ENCODE assay signal across 32 mouse cellular contexts in genomic region chr17:44706531-44706930, GRCm38 (mm10).
DNase-seq lines count a peak whose midpoint lies in the region; ATAC-seq and TF ChIP-seq lines count a peak whose summit lies in the region.
"Had no signal": no experiment of that assay in that cellular context is flagged by ENCODE, and none has a peak within 500 bp of the region (broad histone marks: within the 10 kb centered on the region; RNA-seq: fewer than 3 reads in every experiment).

No protein-coding gene starts in this region.

- H3K4me3 ChIP-seq in kidney, adult 2 months (ENCODE audit: insufficient read depth, low read depth, low read length): no peak overlapping the region
- no peak overlapping the region for H3K4me3 ChIP-seq in lung, postnatal 0 days (ENCODE audit: low read depth, low read length)
- H3K4me3 ChIP-seq in MEL (ENCODE audit: control insufficient read depth in 1 of 2, insufficient read depth in 1 of 2, low read depth in 2 of 2, low read length in 2 of 2): no peak overlapping the region
- H3K4me3 ChIP-seq: heart, adult 2 months; heart, embryonic 13.5 days; hindbrain, embryonic 12.5 days; intestine, embryonic 15.5 days; kidney, embryonic 15.5 days; limb, embryonic 10.5 days; limb, embryonic 15.5 days; liver, embryonic 13.5 days; midbrain, embryonic 10.5 days; midbrain, embryonic 15.5 days; neural tube, embryonic 12.5 days had no signal

- H3K36me3 ChIP-seq in kidney, adult 2 months (ENCODE audit: control insufficient read depth, insufficient read depth, low read length): no peaks in the 10 kb centered on the region
- H3K36me3 ChIP-seq in lung, postnatal 0 days (ENCODE audit: insufficient read depth, low read length): no peaks in the 10 kb centered on the region
- no peaks in the 10 kb centered on the region for H3K36me3 ChIP-seq in MEL (ENCODE audit: control insufficient read depth in 1 of 2, insufficient read depth in 2 of 2, low read length in 2 of 2)
- H3K36me3 ChIP-seq: heart, embryonic 13.5 days; hindbrain, embryonic 12.5 days; intestine, embryonic 15.5 days; kidney, embryonic 15.5 days; limb, embryonic 10.5 days; limb, embryonic 15.5 days; liver, embryonic 13.5 days; midbrain, embryonic 10.5 days; midbrain, embryonic 15.5 days; neural tube, embryonic 12.5 days had no signal

- no peaks in the 10 kb centered on the region for H3K9me3 ChIP-seq in lung, postnatal 0 days (ENCODE audit: low read length)
- H3K9me3 ChIP-seq in MEL (replicated peaks; ENCODE audit: insufficient read depth, low read length): no peaks in the 10 kb centered on the region
- H3K9me3 ChIP-seq: heart, embryonic 13.5 days; hindbrain, embryonic 12.5 days; intestine, embryonic 15.5 days; kidney, embryonic 15.5 days; limb, embryonic 10.5 days; limb, embryonic 15.5 days; liver, embryonic 13.5 days; midbrain, embryonic 10.5 days; midbrain, embryonic 15.5 days; neural tube, embryonic 12.5 days had no signal

- no peaks in the 10 kb centered on the region for H3K27me3 ChIP-seq in kidney, adult 2 months (replicated peaks; ENCODE audit: control insufficient read depth, insufficient read depth, low read length)
- H3K27me3 ChIP-seq in lung, postnatal 0 days (replicated peaks; ENCODE audit: insufficient read depth, low read length): no peaks in the 10 kb centered on the region
- H3K27me3 ChIP-seq in MEL (ENCODE audit: control insufficient read depth in 1 of 2, insufficient read depth in 2 of 2, low read length in 2 of 2): 0 out of 4 replicates have a peak, but pooled peaks cover 0 to under 1% of the 10 kb centered on the region in 2 experiments
- H3K27me3 ChIP-seq: heart, embryonic 13.5 days; hindbrain, embryonic 12.5 days; intestine, embryonic 15.5 days; kidney, embryonic 15.5 days; limb, embryonic 15.5 days; liver, embryonic 13.5 days; midbrain, embryonic 15.5 days; neural tube, embryonic 12.5 days had no signal

- no peak for TF ChIP-seq CTCF in kidney, adult 2 months (conservative IDR thresholded peaks at IDR 0.05; ENCODE audit: insufficient read depth, insufficient read length, low read depth, low read length)
- TF ChIP-seq CTCF in lung, postnatal 0 days (IDR thresholded peaks at IDR 0.05): no peak
- no peak for TF ChIP-seq CTCF in MEL (IDR thresholded peaks at IDR 0.05 in 2 of 3, conservative IDR thresholded peaks at IDR 0.05 in 1 of 3; ENCODE audit: control insufficient read depth in 1 of 3, insufficient read depth in 1 of 3, low read depth in 2 of 3, low read length in 3 of 3, poor library complexity in 1 of 3, severe bottlenecking in 1 of 3)

- H3K4me1 ChIP-seq in kidney, adult 2 months (ENCODE audit: control insufficient read depth, insufficient read depth, low read length): no peaks in the 10 kb centered on the region
- peaks cover 18% of the 10 kb centered on the region for H3K4me1 ChIP-seq in lung, postnatal 0 days (ENCODE audit: insufficient read depth, low read depth, low read length)
- no peaks in the 10 kb centered on the region; a peak in 1 of 4 replicates for H3K4me1 ChIP-seq in MEL (ENCODE audit: control insufficient read depth in 1 of 2, insufficient read depth in 2 of 2, low read length in 2 of 2)
- H3K4me1 ChIP-seq: midbrain, embryonic 15.5 days; neural tube, embryonic 12.5 days had no signal

- H3K79me2 ChIP-seq in MEL (ENCODE audit: control insufficient read depth, insufficient read depth, low read length, poor library complexity): no peaks in the 10 kb centered on the region

- no peak for ATAC-seq in lung, postnatal 0 days
- peak; percentile 23; the same call in 1 of the 2 replicates for ATAC-seq in megakaryocyte progenitor cell, adult 5-6 weeks (replicated peaks; ENCODE audit: poor library complexity)
- ATAC-seq: forebrain, embryonic 14.5 days; hindbrain, postnatal 0 days; intestine, embryonic 15.5 days; midbrain, embryonic 15.5 days had no signal

- TF ChIP-seq EP300 in lung, postnatal 0 days (IDR thresholded peaks at IDR 0.05): no peak
- no peak for TF ChIP-seq EP300 in MEL (IDR thresholded peaks at IDR 0.05; ENCODE audit: low read depth in 1 of 2, low read length in 2 of 2)

- WGBS in kidney, adult 2 months: 63% methylated on average over 10 of the region's 10 CpGs
- 61% methylated on average over 10 of the region's 10 CpGs for WGBS in lung, postnatal 0 days

- no peak for TF ChIP-seq POLR2A in kidney, adult 2 months (IDR thresholded peaks at IDR 0.05; ENCODE audit: low read depth, low read length)
- no peak for TF ChIP-seq POLR2A in MEL (IDR thresholded peaks at IDR 0.05; ENCODE audit: control insufficient read depth in 1 of 2, insufficient read depth in 1 of 2, low read depth in 1 of 2, low read length in 2 of 2, poor library complexity in 1 of 2)

- no peak overlapping the region for H3K27ac ChIP-seq in kidney, adult 2 months (ENCODE audit: insufficient read depth, low read depth, low read length)
- no peak overlapping the region for H3K27ac ChIP-seq in lung, postnatal 0 days (ENCODE audit: low read length)
- H3K27ac ChIP-seq in MEL (ENCODE audit: control insufficient read depth, low read depth, low read length): no peak overlapping the region
- H3K27ac ChIP-seq: heart, adult 2 months; heart, embryonic 13.5 days; hindbrain, embryonic 12.5 days; hindbrain, postnatal 0 days; intestine, embryonic 15.5 days; kidney, embryonic 15.5 days; limb, embryonic 10.5 days; limb, embryonic 15.5 days; liver, embryonic 13.5 days; midbrain, embryonic 10.5 days; midbrain, embryonic 15.5 days; neural tube, embryonic 12.5 days had no signal

- no peak overlapping the region for H3K4me2 ChIP-seq in lung, postnatal 0 days (replicated peaks; ENCODE audit: low read depth, low read length)
- H3K4me2 ChIP-seq: heart, embryonic 13.5 days; hindbrain, embryonic 12.5 days; intestine, embryonic 15.5 days; kidney, embryonic 15.5 days; limb, embryonic 15.5 days; liver, embryonic 13.5 days; midbrain, embryonic 15.5 days; neural tube, embryonic 12.5 days had no signal

- DNase-seq in kidney, adult 2 months: peak; percentile 36
- DNase-seq in kidney, adult 9 months: no peak
- DNase-seq in lung, postnatal 0 days (ENCODE audit: low spot score): peak; percentile 20
- DNase-seq in lung, postnatal 4 days: no peak
- DNase-seq in MEL (ENCODE audit: low read depth, low spot score): peak; percentile 8
- DNase-seq in right cerebral cortex, postnatal 25 days: no peak
- no peak for DNase-seq in right cerebral cortex, postnatal 10 days (ENCODE audit: low spot score in 2 of 2)
- DNase-seq: adrenal gland, postnatal 10 days; B cell, adult 2 months; cerebellum, adult 8-10 months; cerebellum, postnatal 25 days; gastrocnemius, postnatal 25 days; heart, adult 2 months; heart, postnatal 10 days; layer of hippocampus, adult 9-11 months; liver, embryonic 13.5 days; lung, adult 18-20 months; right cerebral cortex, adult 18-20 months; thymus, adult 2 months; thymus, postnatal 4 days had no signal

- H3K9ac ChIP-seq in lung, postnatal 0 days (replicated peaks; ENCODE audit: low read depth): no peak overlapping the region
- no peak overlapping the region for H3K9ac ChIP-seq in MEL (ENCODE audit: control insufficient read depth, low read depth, low read length, poor library complexity, severe bottlenecking)
- H3K9ac ChIP-seq: heart, embryonic 13.5 days; hindbrain, embryonic 12.5 days; intestine, embryonic 15.5 days; kidney, embryonic 15.5 days; limb, embryonic 15.5 days; liver, embryonic 13.5 days; midbrain, embryonic 15.5 days; neural tube, embryonic 12.5 days had no signal

- no peak for TF ChIP-seq RAD21 in MEL (IDR thresholded peaks at IDR 0.05; ENCODE audit: low read depth, low read length)

TF ChIP-seq in MEL, 35 proteins besides CTCF, POLR2A, EP300 and RAD21:
- no peak for TF ChIP-seq MAZ (IDR thresholded peaks at IDR 0.05; ENCODE audit: low read depth, low read length)
- TF ChIP-seq USF2 (IDR thresholded peaks at IDR 0.05; ENCODE audit: borderline replicate concordance in 1 of 2, insufficient read depth in 1 of 2, low read depth in 1 of 2, low read length in 2 of 2): no peak
- no peak for TF ChIP-seq NRF1 (IDR thresholded peaks at IDR 0.05; ENCODE audit: insufficient read depth, low read depth, low read length, poor library complexity, severe bottlenecking)
- TF ChIP-seq TAL1 (IDR thresholded peaks at IDR 0.05; ENCODE audit: low read length): no peak
- no peak for TF ChIP-seq SMC3 (IDR thresholded peaks at IDR 0.05; ENCODE audit: low read depth, low read length)
- no peak for TF ChIP-seq GABPA (IDR thresholded peaks at IDR 0.05; ENCODE audit: low read depth, low read length)
- no peak for TF ChIP-seq MAX (IDR thresholded peaks at IDR 0.05; ENCODE audit: low read length)

Comparison
In these comparisons a context has a peak if more than half of its experiments do, and no peak if none do; other contexts are left out.
1. DNase-seq: peak in kidney, adult 2 months (single experiment), lung, postnatal 0 days (single experiment) and MEL (single experiment); none in kidney, adult 9 months (single experiment), lung, postnatal 4 days (0 of 2), right cerebral cortex, postnatal 25 days (single experiment) and right cerebral cortex, postnatal 10 days (0 of 2).